Mouse (Mus musculus) cerebellum, adult 8-10 months (tissue): ENCODE data around the gene Depdc5.

Experiments used
- DNase-seq: peaks from one replicate; pipeline ENCODE4 v3.0.0; 2022

The Depdc5 gene

GRCm38 (mm10) chr5:33002781-33003180 is 139.3 kb downstream of the Depdc5 start:
- DNase-seq = no peak

GRCm38 (mm10) chr5:33003500-33003899 is 140.0 kb downstream of the Depdc5 start:
- no peak for DNase-seq

- DNase-seq = no peak
Observed at GRCm38 (mm10) chr5:33004110-33004509, 140.6 kb downstream of the Depdc5 start.

GRCm38 (mm10) chr5:33005442-33006145 is 142.1 kb downstream of the Depdc5 start:
- no peak for DNase-seq

- no peak for DNase-seq
Observed at GRCm38 (mm10) chr5:33006670-33007069, 143.2 kb downstream of the Depdc5 start.

GRCm38 (mm10) chr5:33007371-33007770 is 143.9 kb downstream of the Depdc5 start:
- no peak for DNase-seq

GRCm38 (mm10) chr5:33009301-33009700 is 145.8 kb downstream of the Depdc5 start:
- no peak for DNase-seq

- peak; percentile 27 for DNase-seq
Observed at GRCm38 (mm10) chr5:33009818-33010812, 146.6 kb downstream of the Depdc5 start.

- DNase-seq = peak; percentile 68
Observed at GRCm38 (mm10) chr5:33011132-33012106, 147.9 kb downstream of the Depdc5 start.

GRCm38 (mm10) chr5:33014096-33014495 is 150.6 kb downstream of the Depdc5 start:
- no peak for DNase-seq

- DNase-seq = no peak
Observed at GRCm38 (mm10) chr5:33015579-33015978, 152.1 kb downstream of the Depdc5 start.

GRCm38 (mm10) chr5:33018189-33018560 is 154.7 kb downstream of the Depdc5 start:
- DNase-seq = no peak

GRCm38 (mm10) chr5:33018561-33019425 is 155.3 kb downstream of the Depdc5 start, which contains the start of gene Ywhah:
TSS of gene Ywhah (plus strand) at chr5:33018816.
- peak; percentile 97 for DNase-seq

GRCm38 (mm10) chr5:33019426-33019821 is 155.9 kb downstream of the Depdc5 start:
- peak; percentile 44 for DNase-seq

GRCm38 (mm10) chr5:33021622-33022021 is 158.1 kb downstream of the Depdc5 start:
- DNase-seq = peak; percentile 42

- DNase-seq = no peak
Observed at GRCm38 (mm10) chr5:33023337-33023736, 159.8 kb downstream of the Depdc5 start.

- DNase-seq = no peak
Observed at GRCm38 (mm10) chr5:33024474-33024873, 161.0 kb downstream of the Depdc5 start.

- no peak for DNase-seq
Observed at GRCm38 (mm10) chr5:33028656-33029055, 165.2 kb downstream of the Depdc5 start.

- DNase-seq = no peak
Observed at GRCm38 (mm10) chr5:33030425-33031175, 167.1 kb downstream of the Depdc5 start.

- DNase-seq = no peak
Observed at GRCm38 (mm10) chr5:33032036-33032773, 168.7 kb downstream of the Depdc5 start.
